Mouse (Mus musculus) E14TG2a.4 (cell line): Measurements from ENCODE around the gene Car4.

Experiments
- H3K27me3 ChIP-seq: 2 replicates; pipeline ENCODE4 v1.6.1; 2014; ENCODE audit warnings: low read length, control low read depth; ENCODE audit not compliant: insufficient read depth
- H3K36me3 ChIP-seq: 2 replicates; pipeline ENCODE4 v1.6.1; 2014; ENCODE audit warnings: low read length, control low read depth; ENCODE audit not compliant: insufficient read depth
- H3K4me1 ChIP-seq: replicated peaks from 2 replicates; pipeline ENCODE4 v1.6.1; 2014; ENCODE audit warnings: low read depth, low read length, control low read depth
- H3K4me3 ChIP-seq: replicated peaks from 2 replicates; pipeline ENCODE4 v1.5.1; 2014; ENCODE audit warnings: mild to moderate bottlenecking, low read length
- H3K9me3 ChIP-seq: 2 replicates; pipeline ENCODE4 v1.6.1; 2014; ENCODE audit warnings: low read length, control low read depth
- CTCF ChIP-seq: conservative IDR thresholded peaks from 2 replicates; pipeline ENCODE4 v1.5.1; 2014; ENCODE audit warnings: low read length
- NANOG ChIP-seq: IDR thresholded peaks from 2 replicates; pipeline ENCODE4 v1.6.1; 2014; ENCODE audit warnings: borderline replicate concordance, low read length, mixed read lengths
- POU5F1 ChIP-seq: IDR thresholded peaks from 2 replicates; pipeline ENCODE4 v1.6.1; 2014; ENCODE audit warnings: low read length, borderline replicate concordance

The Car4 gene

DNA sequence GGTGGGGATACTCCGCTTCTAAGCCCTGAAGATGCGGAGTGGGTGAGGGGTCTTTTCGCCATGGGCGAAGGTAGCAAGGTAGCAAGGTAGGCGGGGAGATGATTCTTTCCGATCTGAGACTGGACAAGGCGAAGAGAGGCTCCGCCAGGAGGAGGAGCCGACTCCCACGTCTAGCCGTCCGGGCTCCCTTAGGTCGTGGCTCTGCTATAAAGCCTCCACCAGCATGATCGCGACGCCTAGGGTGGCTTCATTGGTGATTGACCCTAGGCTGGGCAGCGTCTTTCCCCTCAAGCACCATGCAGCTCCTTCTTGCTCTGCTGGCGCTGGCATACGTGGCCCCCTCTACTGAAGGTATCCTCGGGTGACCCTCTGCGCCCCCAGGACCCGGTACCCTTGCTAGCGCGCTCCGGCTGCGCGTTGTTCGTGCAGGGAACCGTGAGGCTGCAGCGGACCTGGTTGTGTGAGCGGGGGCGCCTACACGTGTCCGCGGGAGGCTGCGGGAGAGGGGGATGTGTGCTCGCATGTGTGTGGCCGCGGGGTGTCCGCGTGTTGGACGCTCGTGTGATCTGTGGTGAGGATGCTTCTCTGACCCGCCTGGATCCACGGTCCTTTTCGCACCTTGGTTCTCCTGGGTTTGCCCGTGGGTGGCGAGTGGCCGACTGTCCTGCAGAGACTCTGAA lies at the start of gene Car4:
TSS of gene Car4 (plus strand) at position 196 of the 680 bp plus-strand sequence.
- H3K4me1 ChIP-seq, result peaks cover 41% of the 10 kb centered on the region
- H3K4me3 ChIP-seq, result peak within 1 kb of the TSS; percentile 80
- TF ChIP-seq NANOG (no peak), CTCF (no peak), POU5F1 (no peak)
- H3K9me3 ChIP-seq, result no peaks in the 10 kb centered on the region; the same call in 1 of the 2 replicates
- no peaks in the 10 kb centered on the region for H3K36me3 ChIP-seq
- H3K27me3 ChIP-seq, result peaks cover 51% of the 10 kb centered on the region

DNA sequence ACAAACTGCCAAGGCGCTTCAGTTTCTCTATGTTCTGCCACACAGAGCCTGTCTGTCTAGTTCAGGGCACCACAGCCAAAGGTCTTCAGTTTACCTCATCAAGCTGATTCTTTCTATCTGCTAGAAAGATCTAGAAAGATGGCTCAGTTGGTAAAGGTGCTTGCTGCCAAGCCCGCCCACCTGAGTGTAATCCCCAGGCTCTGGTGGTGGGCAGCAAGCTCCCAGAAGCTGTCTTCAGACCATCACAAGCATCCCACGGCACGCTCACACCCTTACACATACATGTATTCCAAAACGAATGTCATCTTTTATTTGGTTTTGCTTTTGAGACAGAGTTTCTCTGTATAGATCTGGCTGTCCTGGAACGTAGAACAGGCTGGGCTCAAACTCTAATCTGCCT lies 49.1 kb upstream of the Car4 start:
- peaks cover 100% of the 10 kb centered on the region for H3K36me3 ChIP-seq
- peaks cover 28% of the 10 kb centered on the region for H3K4me1 ChIP-seq
- no peaks in the 10 kb centered on the region for H3K27me3 ChIP-seq
- TF ChIP-seq NANOG (no peak), CTCF (no peak), POU5F1 (no peak)
- no peaks in the 10 kb centered on the region for H3K9me3 ChIP-seq
- H3K4me3 ChIP-seq, result no peak overlapping the region

GRCm38 (mm10) chr11:84910411-84910810 lies 47.2 kb upstream of the Car4 start:
- Histone ChIP-seq H3K4me1 (peaks cover 47% of the 10 kb centered on the region), H3K4me3 (no peak overlapping the region), H3K9me3 (no peaks in the 10 kb centered on the region), H3K36me3 (peaks cover 94% of the 10 kb centered on the region), H3K27me3 (no peaks in the 10 kb centered on the region)
- TF ChIP-seq CTCF, result no peak
- TF ChIP-seq POU5F1, result no peak
- TF ChIP-seq NANOG, result no peak

- Histone ChIP-seq H3K36me3 (peaks cover 51% of the 10 kb centered on the region), H3K9me3 (no peaks in the 10 kb centered on the region), H3K4me1 (peaks cover 46% of the 10 kb centered on the region), H3K27me3 (no peaks in the 10 kb centered on the region), H3K4me3 (peak overlapping the region; percentile 100)
- TF ChIP-seq CTCF, result peak; percentile 29
- TF ChIP-seq POU5F1, result no peak
These were observed 42.9 kb upstream of the Car4 start for GRCm38 (mm10) chr11:84914673-84915072.

DNA sequence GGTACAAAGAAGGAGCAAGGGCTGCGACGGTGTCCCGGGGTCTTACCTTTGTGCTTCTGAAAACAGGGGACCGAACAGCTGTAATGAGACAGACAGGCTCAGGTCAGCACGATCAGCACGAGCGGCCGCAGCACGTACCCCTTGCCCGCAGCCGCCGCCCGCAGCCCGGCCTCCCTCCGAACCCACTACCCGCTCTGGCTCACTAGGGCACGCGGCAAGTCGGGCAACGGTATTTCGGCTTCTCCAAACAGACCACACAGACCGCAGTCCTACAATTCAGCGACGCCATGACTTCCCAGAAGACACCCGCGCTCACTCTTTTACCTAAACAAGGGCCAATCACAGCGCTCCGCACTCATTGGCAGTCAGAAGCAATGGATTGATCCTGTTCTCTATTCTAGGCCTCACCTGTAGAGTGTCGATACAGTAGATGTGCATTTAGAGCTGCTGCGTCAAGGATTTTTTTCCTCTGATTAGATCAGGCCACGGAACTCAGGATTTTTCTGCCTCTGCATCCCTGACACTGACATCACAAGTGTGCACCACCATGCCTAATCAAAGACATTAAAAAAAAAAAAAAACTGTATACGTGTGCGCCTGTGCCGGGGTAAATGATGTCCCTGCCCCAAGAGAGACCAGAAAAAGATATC lies 41.4 kb upstream of the Car4 start, which contains the start of gene Znhit3:
TSS of gene Znhit3 (minus strand) at position 314 of the 650 bp plus-strand sequence.
- Histone ChIP-seq H3K36me3 (peaks cover 36% of the 10 kb centered on the region), H3K9me3 (no peaks in the 10 kb centered on the region), H3K4me3 (peak within 1 kb of the TSS; percentile 100), H3K4me1 (peaks cover 48% of the 10 kb centered on the region), H3K27me3 (no peaks in the 10 kb centered on the region)
- no peak for TF ChIP-seq CTCF
- TF ChIP-seq POU5F1, result no peak
- peak; percentile 58; the same call in 1 of the 2 replicates for TF ChIP-seq NANOG

GRCm38 (mm10) chr11:84916703-84917300 lies 40.8 kb upstream of the Car4 start:
- H3K4me1 ChIP-seq, result peaks cover 48% of the 10 kb centered on the region
- H3K27me3 ChIP-seq, result no peaks in the 10 kb centered on the region
- TF ChIP-seq NANOG (no peak), POU5F1 (no peak), CTCF (no peak)
- H3K36me3 ChIP-seq, result peaks cover 30% of the 10 kb centered on the region
- H3K9me3 ChIP-seq, result no peaks in the 10 kb centered on the region
- peak overlapping the region; percentile 100 for H3K4me3 ChIP-seq

DNA sequence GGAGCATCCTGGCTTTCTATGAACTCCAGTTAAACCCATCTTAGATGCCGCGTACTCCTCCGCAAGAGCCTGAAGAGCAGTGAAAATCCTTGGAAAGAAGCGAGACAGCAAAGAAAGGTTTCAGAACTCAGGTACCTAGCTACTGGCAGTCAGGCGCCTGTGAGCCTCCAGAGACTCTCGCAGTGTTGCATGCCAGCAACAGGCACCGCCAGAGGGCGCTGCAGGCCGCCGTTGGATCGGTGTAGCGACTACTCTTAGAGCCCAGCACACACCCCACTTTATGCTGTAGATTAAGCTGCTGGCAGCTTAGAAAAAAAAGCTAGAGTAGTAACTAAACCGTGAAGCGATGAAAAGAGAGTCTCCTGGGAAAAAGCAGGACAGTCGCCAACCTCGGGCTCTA lies 39.2 kb upstream of the Car4 start:
- no peak overlapping the region; the same call in 1 of the 2 replicates for H3K4me3 ChIP-seq
- H3K4me1 ChIP-seq, result peaks cover 41% of the 10 kb centered on the region
- no peaks in the 10 kb centered on the region for H3K9me3 ChIP-seq
- peaks cover 14% of the 10 kb centered on the region for H3K36me3 ChIP-seq
- TF ChIP-seq NANOG, result no peak
- no peak for TF ChIP-seq POU5F1
- peak; percentile 88 for TF ChIP-seq CTCF
- 0 out of 2 replicates have a peak, but pooled peaks cover 4% of the 10 kb centered on the region for H3K27me3 ChIP-seq

DNA sequence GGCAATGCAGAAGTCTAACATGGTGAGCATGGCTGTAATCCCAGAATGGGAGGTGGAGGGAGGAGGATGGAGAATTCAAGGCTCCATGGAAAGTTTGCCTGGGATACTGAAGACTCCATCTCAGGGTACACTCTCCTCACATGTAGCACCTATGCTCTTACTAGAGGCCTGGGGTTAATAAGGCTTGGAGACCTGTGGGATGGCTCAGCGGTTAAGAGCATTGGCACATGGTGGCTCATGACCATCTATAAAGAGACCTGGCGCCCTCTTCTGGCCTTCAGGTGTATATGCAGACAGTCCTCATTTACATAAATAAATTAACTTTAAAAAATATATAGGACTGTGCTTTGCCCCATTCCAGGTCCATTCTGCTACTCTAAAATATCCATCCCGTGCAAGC lies 38.3 kb upstream of the Car4 start:
- Histone ChIP-seq H3K36me3 (peaks cover 5% of the 10 kb centered on the region), H3K4me1 (peaks cover 33% of the 10 kb centered on the region), H3K4me3 (no peak overlapping the region), H3K27me3 (0 out of 2 replicates have a peak, but pooled peaks cover 4% of the 10 kb centered on the region), H3K9me3 (no peaks in the 10 kb centered on the region)
- TF ChIP-seq CTCF, result peak; percentile 68
- TF ChIP-seq POU5F1, result no peak
